Mouse (Mus musculus): ENCODE measurements around the gene Susd2.

- TF ChIP-seq CTCF (IDR thresholded peaks at IDR 0.05; ENCODE audit: extremely low read depth, insufficient read length, insufficient replicate concordance, low read depth, low read length) (no peak), POLR2A (IDR thresholded peaks at IDR 0.05; ENCODE audit: low read depth, low read length) (no peak)
Observed at GRCm38 (mm10) chr10:75657165-75657564, 13.4 kb upstream of the Susd2 start.
